Mouse (Mus musculus): ENCODE data around the gene Aatk. TPM values are rescaled to one million over a fixed set of nuclear protein-coding genes. Genes with fewer than 3 reads are reported as not detected.

Aatk gene
- polyA plus RNA-seq, 1 experiment from 2014 or later: 6.5 TPM

Other genes starting within 250 kb of the Aatk start
- 37.7 to 52.9 TPM (median 41.3 TPM) in 3 replicates for gene Chmp6, start 133.7 kb downstream of the Aatk start, polyA plus RNA-seq (2018)
- gene Baiap2, start 104.4 kb downstream of the Aatk start, polyA plus RNA-seq (2018): 19.9 to 24.7 TPM (median 20.6 TPM) in 3 replicates
- gene Cep131, start 39.7 kb upstream of the Aatk start, polyA plus RNA-seq (2018): 5.6 to 6.3 TPM (median 5.7 TPM) in 3 replicates
- 9.3 to 20.3 TPM (median 13.1 TPM) in 3 replicates for gene Tepsin, start 51.6 kb upstream of the Aatk start, polyA plus RNA-seq (2018)
- 4.7 to 54.4 TPM (median 35.5 TPM) in 3 replicates for gene Ndufaf8, start 51.8 kb upstream of the Aatk start, polyA plus RNA-seq (2018)
- 67.7 to 97.9 TPM (median 71.0 TPM) in 3 replicates for gene Slc38a10, start 104.2 kb upstream of the Aatk start, polyA plus RNA-seq (2018)
- 2.2 to 3.5 TPM (median 3.0 TPM) in 3 replicates for gene Bahcc1, start 185.8 kb upstream of the Aatk start, polyA plus RNA-seq (2018)